Mouse (Mus musculus) megakaryocyte progenitor cell, adult 5-6 weeks (primary cell): ENCODE results near the gene Fbxl18. TPM values are rescaled to one million over a fixed set of nuclear protein-coding genes. Genes with fewer than 3 reads are reported as not detected.
"Not testable (repeated sequence)": the region's sequence is repeated elsewhere in the genome, so short reads cannot be mapped to it uniquely, and the experiment has no call there.

Experiments
- ATAC-seq: replicated peaks from 2 replicates; pipeline ENCODE4 v1.8.0; 2016; ENCODE audit warnings: mild to moderate bottlenecking, moderate TSS enrichment, inconsistent platforms; ENCODE audit not compliant: poor library complexity
- total RNA-seq, 2 experiments: library from RNA; stranded (forward) in 1 of 2; stranded (reverse) in 1 of 2; fragments of 157-497, 149-512 nt in 1 of 2; fragments of 200-1000 nt in 1 of 2; gene quantifications; 2 replicates each; pipeline versions ENCODE4 v1.2.3 to v1.2.4; 2015 to 2017

Fbxl18 gene
- total RNA-seq, 2 experiments from 2014 or later: 1.9 to 2.4 TPM

- ATAC-seq: no peak
Measured at GRCm38 (mm10) chr5:142874791-142875512, 20.3 kb downstream of the Fbxl18 start.

GRCm38 (mm10) chr5:142873718-142874117, 21.5 kb downstream of the Fbxl18 start:
- no peak for ATAC-seq

DNA sequence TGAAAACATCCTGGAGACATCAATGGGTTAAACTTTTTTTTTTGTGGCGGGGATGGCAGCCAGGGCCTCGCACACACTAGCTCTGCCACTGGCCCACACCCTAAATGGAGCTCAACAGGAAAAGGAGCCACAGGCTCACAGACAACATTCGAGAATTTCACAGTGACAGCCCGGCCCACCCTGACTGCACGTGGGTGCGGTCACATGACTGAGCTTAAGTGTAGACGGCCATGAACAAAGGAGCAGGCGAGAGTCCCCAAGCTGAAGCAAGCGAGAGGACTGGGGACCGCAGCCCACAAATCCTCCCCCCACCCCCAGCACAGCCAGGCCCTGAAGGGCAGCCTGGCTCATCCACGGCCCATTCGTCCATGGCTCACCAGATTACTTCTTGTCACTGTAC, 23.5 kb downstream of the Fbxl18 start:
- ATAC-seq: no peak

DNA sequence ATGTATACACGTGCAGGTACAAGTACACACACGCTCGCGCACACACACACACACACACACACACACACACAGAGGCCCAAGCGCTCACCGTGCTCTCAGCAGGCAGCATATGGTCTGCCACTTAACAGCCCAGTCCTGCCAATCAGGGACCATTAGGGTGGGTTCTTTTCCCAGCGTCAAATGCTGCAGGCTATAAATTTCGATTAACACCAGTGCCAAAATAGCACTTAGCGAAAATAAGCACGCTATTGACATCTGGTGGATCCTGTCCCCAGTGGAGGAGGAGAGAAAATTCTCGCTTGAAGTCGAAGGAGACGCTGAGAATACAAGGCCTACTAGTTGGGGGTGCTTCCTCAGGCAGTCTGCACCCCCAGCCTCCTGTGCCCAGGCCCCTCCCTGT, 25.8 kb downstream of the Fbxl18 start:
- ATAC-seq: no peak

- ATAC-seq: peak; percentile 77
Measured at GRCm38 (mm10) chr5:142857763-142858229, 37.4 kb downstream of the Fbxl18 start.

GRCm38 (mm10) chr5:142856408-142856807, 38.8 kb downstream of the Fbxl18 start:
- no peak for ATAC-seq

DNA sequence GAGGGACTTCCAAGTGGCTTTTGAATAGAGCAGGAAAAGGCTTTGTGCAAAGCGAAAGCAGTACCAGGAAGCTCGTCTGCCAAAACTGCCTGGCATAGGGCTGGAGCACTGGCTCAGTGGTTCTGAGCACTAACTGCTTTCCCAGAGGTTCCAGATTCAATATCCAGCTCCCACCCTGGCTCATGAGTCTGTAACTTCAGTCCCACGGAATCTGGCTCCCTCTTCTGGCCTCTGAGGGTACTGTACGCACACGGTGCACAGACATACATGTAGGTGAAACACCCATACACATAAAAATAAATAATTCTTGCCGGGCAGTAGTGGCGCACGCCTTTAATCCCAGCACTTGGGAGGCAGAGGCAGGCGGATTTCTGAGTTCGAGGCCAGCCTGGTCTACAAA, 40.3 kb downstream of the Fbxl18 start:
- ATAC-seq: peak; percentile 30; the same call in 1 of the 2 replicates

DNA sequence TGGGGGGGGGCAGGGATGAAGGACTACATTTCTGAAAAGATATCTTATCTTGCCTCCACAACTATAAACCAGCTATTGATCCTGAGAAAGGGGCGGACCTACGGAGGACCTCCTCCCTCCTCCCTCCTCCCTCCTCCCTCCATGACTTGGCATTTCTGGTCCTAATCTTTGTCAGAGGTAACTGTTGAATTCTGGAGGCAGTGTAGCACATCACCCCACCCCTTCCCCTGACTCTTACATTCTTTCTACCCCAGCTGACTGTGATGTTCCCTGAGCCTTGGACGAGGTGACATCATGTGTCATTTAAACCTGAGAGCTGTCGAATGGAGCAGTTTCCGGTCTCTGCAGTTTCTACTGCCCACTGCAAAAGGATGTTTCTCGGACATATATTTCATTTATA, 41.6 kb downstream of the Fbxl18 start:
- no peak for ATAC-seq

GRCm38 (mm10) chr5:142851681-142852049, 43.6 kb downstream of the Fbxl18 start:
- no peak for ATAC-seq

- ATAC-seq: no peak
Measured at GRCm38 (mm10) chr5:142850916-142851680, 44.1 kb downstream of the Fbxl18 start.

GRCm38 (mm10) chr5:142850476-142850875, 44.7 kb downstream of the Fbxl18 start:
- ATAC-seq: no peak

GRCm38 (mm10) chr5:142848911-142849310, 46.3 kb downstream of the Fbxl18 start:
- ATAC-seq: no peak

DNA sequence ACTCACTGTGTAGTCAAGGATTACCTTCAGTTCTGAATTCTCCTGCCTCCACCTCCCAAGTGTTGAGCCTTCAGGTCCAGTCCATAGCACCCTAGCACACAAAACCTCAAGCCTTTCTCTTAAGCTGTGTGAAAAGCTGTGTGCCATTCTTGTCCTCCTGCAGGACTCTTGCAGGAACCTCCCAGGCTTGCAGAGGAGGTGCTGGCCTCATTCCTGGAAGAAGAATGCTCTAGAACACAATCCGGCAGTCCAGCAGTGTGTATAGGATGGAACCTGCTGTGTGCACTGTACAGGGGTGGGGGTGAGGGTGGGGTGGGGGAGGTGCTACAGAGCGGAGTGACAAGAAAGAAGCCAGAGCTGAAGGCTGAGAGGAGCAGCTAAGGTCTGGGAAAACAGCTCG, 47.1 kb downstream of the Fbxl18 start:
- ATAC-seq: no peak

DNA sequence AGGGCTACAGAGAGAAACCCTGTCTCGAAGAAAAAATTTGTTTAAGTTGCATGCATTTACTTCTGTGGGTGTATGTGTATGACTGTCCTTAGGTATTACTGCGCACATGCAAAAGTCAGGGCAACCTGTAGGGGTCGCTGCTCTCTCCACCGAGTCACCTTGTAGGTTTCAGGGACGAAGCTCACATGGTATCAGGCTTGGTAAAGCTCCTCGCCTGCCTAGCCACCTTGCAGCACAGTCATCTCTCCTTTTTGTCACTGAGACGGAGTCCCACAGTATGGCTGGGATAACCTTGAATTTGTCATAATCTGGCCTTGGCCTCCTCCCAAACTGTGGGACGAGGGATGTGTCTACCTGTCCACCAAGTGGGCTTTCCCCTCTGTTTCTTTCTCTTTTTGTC, 50.8 kb downstream of the Fbxl18 start:
- peak; percentile 83 for ATAC-seq

DNA sequence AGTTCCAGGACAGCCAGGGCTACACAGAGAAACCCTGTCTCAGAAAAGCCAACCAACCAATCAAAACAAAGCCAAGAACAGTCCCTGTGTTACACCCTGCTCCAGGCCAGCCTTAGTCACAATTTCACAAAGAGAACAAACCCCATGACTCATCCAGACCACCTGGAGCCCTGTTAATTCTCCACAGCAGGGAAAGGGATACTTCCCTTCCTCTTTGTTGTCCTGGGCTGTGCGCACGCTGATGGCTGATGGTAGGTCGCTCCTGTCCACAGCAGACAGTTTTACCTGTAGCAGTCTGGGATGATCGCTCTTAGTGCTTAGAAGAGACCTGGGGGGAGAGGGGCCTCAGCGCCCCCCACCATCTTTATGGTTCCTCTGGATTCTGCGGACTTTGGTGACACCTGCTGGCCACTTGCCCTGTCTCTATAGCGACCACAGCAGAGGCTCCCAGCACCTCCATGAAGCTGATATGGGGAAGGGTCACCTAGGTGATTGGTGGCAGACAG, 53.0 kb downstream of the Fbxl18 start:
- no peak for ATAC-seq

GRCm38 (mm10) chr5:142841372-142842136, 53.7 kb downstream of the Fbxl18 start:
- no peak for ATAC-seq

- not testable (repeated sequence) for ATAC-seq
Measured at GRCm38 (mm10) chr5:142837427-142837826, 57.8 kb downstream of the Fbxl18 start.

GRCm38 (mm10) chr5:142836891-142837290, 58.3 kb downstream of the Fbxl18 start:
- no peak for ATAC-seq

DNA sequence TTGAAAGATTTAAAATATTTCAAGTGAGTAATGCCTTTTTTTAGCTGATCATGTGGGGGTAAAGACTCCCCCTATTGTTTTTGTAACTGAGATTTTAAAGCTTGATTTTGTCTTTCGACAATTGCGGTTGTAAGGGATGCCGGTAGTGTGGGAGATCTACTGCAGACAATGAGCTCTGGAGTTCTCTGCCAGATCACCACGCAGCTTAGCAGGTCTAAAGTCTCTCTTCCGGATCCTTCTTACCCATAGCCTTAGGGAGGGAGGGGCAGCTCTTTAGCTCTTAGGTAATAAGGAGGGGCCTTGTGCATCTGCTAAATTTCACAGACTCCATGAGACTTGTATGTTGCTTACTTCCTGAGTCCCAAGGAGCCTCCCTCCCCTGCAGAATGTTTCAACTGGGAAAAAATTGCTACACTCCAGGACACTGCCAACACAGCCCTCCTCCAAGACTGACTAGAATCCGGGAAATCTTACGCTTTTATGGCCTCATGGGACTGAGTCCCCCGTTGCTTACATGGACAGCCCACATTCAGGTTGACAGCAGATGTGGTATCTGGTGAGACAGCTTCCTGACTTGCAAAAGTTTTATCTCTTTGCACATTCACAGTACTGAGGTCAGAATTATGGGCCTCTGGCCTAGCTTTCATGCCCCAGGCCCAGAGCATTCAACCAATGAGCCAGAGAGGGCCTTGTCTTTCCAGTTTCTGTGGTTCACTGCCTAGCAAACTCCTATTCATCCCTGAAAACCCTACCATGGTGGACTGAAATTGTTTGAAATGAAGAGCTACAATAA, 61.4 kb downstream of the Fbxl18 start:
- ATAC-seq: 0 out of 2 replicates have a peak, but pooled peaks have one; percentile 11

- no peak for ATAC-seq
Measured at GRCm38 (mm10) chr5:142826131-142826530, 69.1 kb downstream of the Fbxl18 start.
